Comparison of ENCODE assay signal across 8 mouse cellular contexts in the genomic region with DNA sequence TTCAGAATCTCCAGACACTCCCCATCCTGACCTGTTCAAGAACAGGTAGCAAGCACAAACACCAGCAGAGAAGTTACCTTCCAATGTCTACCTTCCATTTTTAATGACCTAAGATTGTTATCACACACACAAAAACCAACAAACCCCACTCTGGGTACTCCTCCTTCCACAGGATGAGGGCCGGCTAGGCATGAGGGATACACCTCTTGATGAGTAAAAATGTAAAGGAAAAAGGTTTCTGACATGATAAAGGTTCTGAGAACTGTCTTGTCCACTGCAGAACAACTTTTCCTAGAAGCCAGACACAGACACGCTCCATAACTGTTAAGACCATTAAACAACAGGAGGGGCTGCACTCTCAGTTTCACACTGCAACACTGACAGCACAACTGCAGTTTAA. TPM values are rescaled to one million over a fixed set of nuclear protein-coding genes. Genes with fewer than 3 reads are reported as not detected.
A peak's percentile ranks its signal among the peaks of the same experiment; 100 is the strongest.
DNase-seq lines count a peak whose midpoint lies in the region; ATAC-seq and TF ChIP-seq lines count a peak whose summit lies in the region.

No protein-coding gene starts in this region.

- no peak overlapping the region for H3K9ac ChIP-seq in kidney, postnatal 0 days (ENCODE audit: low read depth, low read length)
- H3K9ac ChIP-seq in embryonic facial prominence, embryonic 15.5 days, result no peak overlapping the region
- peak overlapping the region; percentile 2 for H3K9ac ChIP-seq in hindbrain, postnatal 0 days (replicated peaks; ENCODE audit: low read length)
- H3K9ac ChIP-seq in neural tube, embryonic 12.5 days, result no peak overlapping the region

- 0 out of 2 replicates have a peak overlapping the region, but pooled peaks have one; percentile 21 for H3K4me2 ChIP-seq in kidney, postnatal 0 days (ENCODE audit: low read length)
- peak overlapping the region; percentile 21 for H3K4me2 ChIP-seq in embryonic facial prominence, embryonic 15.5 days (replicated peaks)
- peak overlapping the region; percentile 77 for H3K4me2 ChIP-seq in hindbrain, postnatal 0 days (ENCODE audit: low read depth, low read length)
- H3K4me2 ChIP-seq in neural tube, embryonic 12.5 days (replicated peaks), result peak overlapping the region; percentile 45

- ATAC-seq in kidney, postnatal 0 days (replicated peaks; ENCODE audit: low FRiP score, low read depth), result no peak
- no peak for ATAC-seq in embryonic facial prominence, embryonic 15.5 days (ENCODE audit: insufficient number of reproducible peaks, low FRiP score, low TSS enrichment, low read depth)
- ATAC-seq in hindbrain, postnatal 0 days, result no peak
- ATAC-seq in neural tube, embryonic 12.5 days (ENCODE audit: low FRiP score, low read depth), result no peak

- no peak for TF ChIP-seq CTCF in kidney, postnatal 0 days (IDR thresholded peaks at IDR 0.05; ENCODE audit: low read depth)
- TF ChIP-seq CTCF in hindbrain, postnatal 0 days (IDR thresholded peaks at IDR 0.05; ENCODE audit: low read depth), result no peak

- 66% methylated on average over 2 of the region's 2 CpGs for WGBS in kidney, postnatal 0 days
- 67% methylated on average over 2 of the region's 2 CpGs for WGBS in embryonic facial prominence, embryonic 15.5 days
- 52% methylated on average over 2 of the region's 2 CpGs for WGBS in hindbrain, postnatal 0 days
- WGBS in neural tube, embryonic 12.5 days, result 59% methylated on average over 2 of the region's 2 CpGs

- no peak for DNase-seq in kidney, postnatal 0 days (ENCODE audit: low spot score)
- DNase-seq in kidney, postnatal 36 days, result no peak
- peak; percentile 9 for DNase-seq in hindbrain, postnatal 0 days (ENCODE audit: low spot score)
- DNase-seq in adipocyte (ENCODE audit: low spot score), result no peak
- no peak for DNase-seq in adrenal gland, postnatal 25 days
- DNase-seq in layer of hippocampus, adult 9-11 months, result no peak

- H3K9me3 ChIP-seq in kidney, postnatal 0 days (replicated peaks; ENCODE audit: low read length), result no peaks in the 10 kb centered on the region
- H3K9me3 ChIP-seq in embryonic facial prominence, embryonic 15.5 days (replicated peaks), result no peaks in the 10 kb centered on the region
- no peaks in the 10 kb centered on the region for H3K9me3 ChIP-seq in hindbrain, postnatal 0 days (ENCODE audit: low read length)
- no peaks in the 10 kb centered on the region for H3K9me3 ChIP-seq in neural tube, embryonic 12.5 days

- H3K4me1 ChIP-seq in kidney, postnatal 0 days (replicated peaks; ENCODE audit: insufficient read depth, low read length), result 0 out of 2 replicates have a peak, but pooled peaks cover 4% of the 10 kb centered on the region
- peaks cover 3% of the 10 kb centered on the region; the same call in 1 of the 2 replicates for H3K4me1 ChIP-seq in embryonic facial prominence, embryonic 15.5 days
- peaks cover 4% of the 10 kb centered on the region; the same call in 1 of the 2 replicates for H3K4me1 ChIP-seq in hindbrain, postnatal 0 days (ENCODE audit: insufficient read depth, low read length)
- H3K4me1 ChIP-seq in neural tube, embryonic 12.5 days, result peaks cover 14% of the 10 kb centered on the region

- H3K4me3 ChIP-seq in kidney, postnatal 0 days (replicated peaks; ENCODE audit: low read depth, low read length), result no peak overlapping the region
- H3K4me3 ChIP-seq in embryonic facial prominence, embryonic 15.5 days (replicated peaks), result peak overlapping the region; percentile 22
- H3K4me3 ChIP-seq in hindbrain, postnatal 0 days (ENCODE audit: low read length), result peak overlapping the region; percentile 87
- 0 out of 2 replicates have a peak overlapping the region, but pooled peaks have one; percentile 11 for H3K4me3 ChIP-seq in neural tube, embryonic 12.5 days

- H3K27me3 ChIP-seq in kidney, postnatal 0 days (ENCODE audit: insufficient read depth, low read length), result no peaks in the 10 kb centered on the region
- no peaks in the 10 kb centered on the region for H3K27me3 ChIP-seq in embryonic facial prominence, embryonic 15.5 days
- H3K27me3 ChIP-seq in hindbrain, postnatal 0 days (ENCODE audit: insufficient read depth, low read length), result no peaks in the 10 kb centered on the region
- no peaks in the 10 kb centered on the region for H3K27me3 ChIP-seq in neural tube, embryonic 12.5 days (replicated peaks)

- H3K36me3 ChIP-seq in kidney, postnatal 0 days (ENCODE audit: insufficient read depth, low read length), result no peaks in the 10 kb centered on the region
- no peaks in the 10 kb centered on the region for H3K36me3 ChIP-seq in embryonic facial prominence, embryonic 15.5 days
- no peaks in the 10 kb centered on the region for H3K36me3 ChIP-seq in hindbrain, postnatal 0 days (ENCODE audit: insufficient read depth, low read length)
- no peaks in the 10 kb centered on the region for H3K36me3 ChIP-seq in neural tube, embryonic 12.5 days

- no peak overlapping the region for H3K27ac ChIP-seq in kidney, postnatal 0 days
- H3K27ac ChIP-seq in embryonic facial prominence, embryonic 15.5 days (replicated peaks), result no peak overlapping the region
- peak overlapping the region; percentile 38; the same call in 1 of the 2 replicates for H3K27ac ChIP-seq in hindbrain, postnatal 0 days
- H3K27ac ChIP-seq in neural tube, embryonic 12.5 days, result no peak overlapping the region

RNA-seq across cellular contexts. Expression of a gene that starts 3.7 kb away (rescaled TPM):
- 16.3 and 22.3 TPM in 2 replicates for polyA plus RNA-seq in kidney, postnatal 0 days (2015; fragmentation: Nextera tagmentation; extraction: Ambion mirVana)
- polyA plus RNA-seq in embryonic facial prominence, embryonic 15.5 days (2015; fragmentation: Nextera tagmentation; extraction: Ambion mirVana), result 24.0 and 31.6 TPM in 2 replicates
- total RNA-seq in hindbrain, postnatal 0 days (2014; rRNA removed), result 32.4 and 35.4 TPM in 2 replicates
- polyA plus RNA-seq in hindbrain, postnatal 0 days (2015; fragmentation: Nextera tagmentation; extraction: Ambion mirVana), result 9.4 and 9.6 TPM in 2 replicates
- 27.4 and 30.4 TPM in 2 replicates for polyA plus RNA-seq in neural tube, embryonic 12.5 days (2016; fragmentation: Nextera tagmentation; extraction: Ambion mirVana)
- 24.2 and 25.2 TPM in 2 replicates for total RNA-seq in adrenal gland, postnatal 25 days (2021)

Comparison
In these comparisons a context has a peak if more than half of its experiments do, and no peak if none do; other contexts are left out.
1. H3K4me2 ChIP-seq: peak in every context shown above with its lines; median percentile 77 in hindbrain, postnatal 0 days; 45 in neural tube, embryonic 12.5 days; 21 in kidney, postnatal 0 days; 21 in embryonic facial prominence, embryonic 15.5 days.